Mouse (Mus musculus): ENCODE measurements around the gene Cpeb4.
A peak's percentile ranks its signal among the peaks of the same experiment; 100 is the strongest.

DNA sequence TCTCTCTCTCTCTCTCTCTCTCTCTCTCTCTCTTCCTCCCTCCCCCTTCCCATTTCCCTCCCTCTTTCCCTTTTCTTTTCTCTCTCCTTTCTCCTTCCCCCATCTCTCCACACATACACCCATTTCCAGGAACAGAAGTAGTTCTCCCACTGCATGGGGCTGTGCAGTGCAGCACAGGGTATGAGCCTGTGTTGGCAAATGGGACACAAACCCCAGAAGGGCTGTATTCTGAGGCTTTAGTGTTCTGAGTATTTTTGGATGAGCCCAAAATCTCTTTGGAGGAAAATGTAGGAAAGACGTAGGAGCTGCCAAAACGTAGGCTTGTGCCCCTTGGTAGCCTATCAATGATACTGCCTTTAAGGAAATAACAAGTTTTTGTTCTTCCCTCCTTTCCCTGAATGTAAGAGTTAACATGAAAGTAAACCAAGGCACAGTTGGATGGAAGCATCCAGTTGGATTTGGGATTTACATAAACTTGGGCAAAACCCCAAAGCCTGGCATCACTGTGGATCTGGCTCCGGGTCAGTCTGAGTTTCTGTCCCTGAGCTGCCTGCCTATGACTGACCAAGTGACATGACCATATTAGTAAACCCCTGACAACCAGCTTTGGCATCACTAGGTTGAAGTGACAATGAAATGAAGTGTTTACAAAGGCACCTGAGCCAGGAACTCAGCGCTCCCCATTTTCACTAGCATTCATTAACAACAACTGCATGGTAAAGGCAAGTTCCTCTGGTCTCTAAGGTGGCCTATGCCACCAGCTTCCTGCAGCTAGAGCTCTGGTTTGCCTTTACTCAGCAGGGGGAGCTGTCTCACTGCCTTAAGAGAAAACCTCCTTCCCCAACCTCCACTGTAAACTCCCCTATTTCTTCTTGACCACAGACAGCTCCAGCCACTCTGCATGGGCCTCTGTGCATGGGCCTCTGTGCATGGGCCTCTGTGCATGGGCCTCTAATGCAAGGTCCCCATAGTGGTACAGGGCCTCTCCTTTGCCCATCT lies 69.9 kb downstream of the Cpeb4 start:
- peak; percentile 42 for TF ChIP-seq CTCF (IDR thresholded peaks at IDR 0.05)
- TF ChIP-seq POLR2A (IDR thresholded peaks at IDR 0.05; ENCODE audit: insufficient read depth, low read depth, low read length) = no peak

All from heart, adult 2 months (tissue).